Mouse (Mus musculus): Measurements from ENCODE around the gene Cux1. TPM values are rescaled to one million over a fixed set of nuclear protein-coding genes. Genes with fewer than 3 reads are reported as not detected.

Cux1 gene
- polyA plus RNA-seq, 1 experiment, result 37.1 TPM

DNA sequence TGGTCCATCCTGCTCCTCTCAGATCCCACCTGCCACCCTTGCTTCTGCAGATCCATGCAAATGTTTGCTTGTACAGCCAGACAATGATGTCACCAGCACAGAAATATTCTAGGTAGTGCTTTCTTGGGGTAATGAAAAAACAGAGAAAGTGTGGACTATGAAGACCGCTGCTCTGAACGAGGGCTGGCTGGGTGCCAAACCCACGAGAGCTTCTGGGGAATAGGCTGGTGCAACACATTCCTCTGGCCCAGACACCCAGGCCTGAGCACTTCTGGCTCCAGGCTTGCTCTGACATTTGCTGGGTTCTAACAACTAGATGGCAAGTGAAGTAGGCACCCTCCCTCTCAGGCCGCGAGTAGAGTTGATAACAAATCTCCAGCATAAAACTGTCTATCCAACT, 11.6 kb downstream of the Cux1 start:
- H3K4me1 ChIP-seq (ENCODE audit: control insufficient read depth, insufficient read depth, low read length), result peaks cover 2% of the 10 kb centered on the region

DNA sequence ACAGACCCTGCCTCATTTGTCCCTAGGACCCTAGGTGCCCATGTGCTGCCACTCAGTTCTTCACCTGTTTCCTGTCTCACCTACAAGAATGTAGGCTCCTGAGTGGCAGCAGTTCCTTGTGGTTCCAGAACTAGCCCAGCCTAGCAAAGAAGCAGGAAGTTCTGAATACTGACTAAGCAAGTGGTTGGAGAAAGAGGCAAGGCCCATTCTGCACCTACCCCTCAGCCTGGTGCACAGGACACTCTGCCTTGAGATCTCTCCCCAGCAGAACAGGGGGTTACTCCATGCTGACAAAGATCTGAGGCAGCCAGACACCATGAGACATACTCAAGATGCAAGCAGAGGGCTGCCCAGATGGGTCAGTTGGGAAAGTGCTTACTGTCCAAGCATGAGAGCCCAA, 14.5 kb downstream of the Cux1 start:
- Histone ChIP-seq H3K27ac (ENCODE audit: control insufficient read depth, insufficient read depth, low read depth, low read length, poor library complexity) (no peak overlapping the region), H3K4me1 (ENCODE audit: control insufficient read depth, insufficient read depth, low read length) (peaks cover 2% of the 10 kb centered on the region), H3K4me3 (replicated peaks; ENCODE audit: control insufficient read depth, low read depth, low read length) (no peak overlapping the region)
- TF ChIP-seq POLR2A (IDR thresholded peaks at IDR 0.05; ENCODE audit: borderline replicate concordance, control insufficient read depth, low read depth, low read length) (no peak), CTCF (IDR thresholded peaks at IDR 0.05; ENCODE audit: control insufficient read depth, insufficient read depth, low read length) (no peak)

More for the DNA sequence above, 11.6 kb downstream of the Cux1 start:
- Histone ChIP-seq H3K27ac (ENCODE audit: control insufficient read depth, insufficient read depth, low read depth, low read length, poor library complexity) (no peak overlapping the region), H3K4me3 (replicated peaks; ENCODE audit: control insufficient read depth, low read depth, low read length) (no peak overlapping the region)
- WGBS, result 8% methylated on average over 5 of the region's 5 CpGs
- TF ChIP-seq POLR2A (IDR thresholded peaks at IDR 0.05; ENCODE audit: borderline replicate concordance, control insufficient read depth, low read depth, low read length) (no peak), CTCF (IDR thresholded peaks at IDR 0.05; ENCODE audit: control insufficient read depth, insufficient read depth, low read length) (no peak)

DNA sequence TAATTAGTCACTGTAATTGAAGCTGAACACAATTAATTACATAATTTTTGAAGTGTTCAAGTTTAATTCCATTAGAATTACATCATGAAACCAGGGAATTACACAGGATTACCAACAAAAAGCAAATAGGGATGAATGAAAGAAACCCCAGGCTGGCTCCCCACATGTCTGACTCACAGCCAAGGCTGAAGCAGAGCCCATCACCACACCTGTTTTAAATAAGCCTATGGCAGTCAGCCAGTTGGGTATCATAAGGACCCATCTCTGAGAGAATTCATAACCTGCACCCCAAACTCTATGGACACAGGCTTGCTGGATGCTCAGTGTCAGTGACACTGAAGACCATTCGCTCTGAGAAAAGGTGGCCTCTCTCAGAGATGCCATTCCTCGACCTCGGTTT, 15.2 kb downstream of the Cux1 start:
- Histone ChIP-seq H3K4me3 (replicated peaks; ENCODE audit: control insufficient read depth, low read depth, low read length) (no peak overlapping the region), H3K4me1 (ENCODE audit: control insufficient read depth, insufficient read depth, low read length) (no peaks in the 10 kb centered on the region; the same call in none of the 2 replicates), H3K27ac (ENCODE audit: control insufficient read depth, insufficient read depth, low read depth, low read length, poor library complexity) (no peak overlapping the region)
- 89% methylated on average over 3 of the region's 3 CpGs for WGBS
- no peak for TF ChIP-seq CTCF (IDR thresholded peaks at IDR 0.05; ENCODE audit: control insufficient read depth, insufficient read depth, low read length)
- TF ChIP-seq POLR2A (IDR thresholded peaks at IDR 0.05; ENCODE audit: borderline replicate concordance, control insufficient read depth, low read depth, low read length), result no peak

- 84% methylated on average over 6 of the region's 6 CpGs for WGBS
- no peak overlapping the region for H3K27ac ChIP-seq (ENCODE audit: control insufficient read depth, insufficient read depth, low read depth, low read length, poor library complexity)
Observed at GRCm38 (mm10) chr5:136551571-136551970, 15.7 kb downstream of the Cux1 start.

GRCm38 (mm10) chr5:136550726-136551125, 16.6 kb downstream of the Cux1 start:
- 24% methylated on average over 2 of the region's 2 CpGs for WGBS
- TF ChIP-seq POLR2A (IDR thresholded peaks at IDR 0.05; ENCODE audit: borderline replicate concordance, control insufficient read depth, low read depth, low read length) (no peak), CTCF (IDR thresholded peaks at IDR 0.05; ENCODE audit: control insufficient read depth, insufficient read depth, low read length) (no peak)
- H3K4me3 ChIP-seq (replicated peaks; ENCODE audit: control insufficient read depth, low read depth, low read length), result no peak overlapping the region

More at GRCm38 (mm10) chr5:136551571-136551970, 15.7 kb downstream of the Cux1 start:
- no peaks in the 10 kb centered on the region; the same call in none of the 2 replicates for H3K4me1 ChIP-seq (ENCODE audit: control insufficient read depth, insufficient read depth, low read length)
- no peak overlapping the region for H3K4me3 ChIP-seq (replicated peaks; ENCODE audit: control insufficient read depth, low read depth, low read length)
- TF ChIP-seq CTCF (IDR thresholded peaks at IDR 0.05; ENCODE audit: control insufficient read depth, insufficient read depth, low read length) (no peak), POLR2A (IDR thresholded peaks at IDR 0.05; ENCODE audit: borderline replicate concordance, control insufficient read depth, low read depth, low read length) (no peak)

GRCm38 (mm10) chr5:136548776-136549175, 18.5 kb downstream of the Cux1 start:
- Histone ChIP-seq H3K27ac (ENCODE audit: control insufficient read depth, insufficient read depth, low read depth, low read length, poor library complexity) (no peak overlapping the region), H3K4me1 (ENCODE audit: control insufficient read depth, insufficient read depth, low read length) (no peaks in the 10 kb centered on the region; the same call in none of the 2 replicates), H3K4me3 (replicated peaks; ENCODE audit: control insufficient read depth, low read depth, low read length) (no peak overlapping the region)
- 57% methylated on average over 2 of the region's 2 CpGs for WGBS
- no peak for TF ChIP-seq POLR2A (IDR thresholded peaks at IDR 0.05; ENCODE audit: borderline replicate concordance, control insufficient read depth, low read depth, low read length)
- TF ChIP-seq CTCF (IDR thresholded peaks at IDR 0.05; ENCODE audit: control insufficient read depth, insufficient read depth, low read length), result no peak

More at GRCm38 (mm10) chr5:136550726-136551125, 16.6 kb downstream of the Cux1 start:
- Histone ChIP-seq H3K4me1 (ENCODE audit: control insufficient read depth, insufficient read depth, low read length) (no peaks in the 10 kb centered on the region; the same call in none of the 2 replicates), H3K27ac (ENCODE audit: control insufficient read depth, insufficient read depth, low read depth, low read length, poor library complexity) (no peak overlapping the region)

GRCm38 (mm10) chr5:136545061-136545460, 22.2 kb downstream of the Cux1 start:
- H3K4me3 ChIP-seq (replicated peaks; ENCODE audit: control insufficient read depth, low read depth, low read length), result no peak overlapping the region
- 62% methylated on average over 4 of the region's 4 CpGs for WGBS
- TF ChIP-seq CTCF (IDR thresholded peaks at IDR 0.05; ENCODE audit: control insufficient read depth, insufficient read depth, low read length) (no peak), POLR2A (IDR thresholded peaks at IDR 0.05; ENCODE audit: borderline replicate concordance, control insufficient read depth, low read depth, low read length) (no peak)
- H3K4me1 ChIP-seq (ENCODE audit: control insufficient read depth, insufficient read depth, low read length), result no peaks in the 10 kb centered on the region; the same call in 1 of the 2 replicates
- H3K27ac ChIP-seq (ENCODE audit: control insufficient read depth, insufficient read depth, low read depth, low read length, poor library complexity), result no peak overlapping the region

DNA sequence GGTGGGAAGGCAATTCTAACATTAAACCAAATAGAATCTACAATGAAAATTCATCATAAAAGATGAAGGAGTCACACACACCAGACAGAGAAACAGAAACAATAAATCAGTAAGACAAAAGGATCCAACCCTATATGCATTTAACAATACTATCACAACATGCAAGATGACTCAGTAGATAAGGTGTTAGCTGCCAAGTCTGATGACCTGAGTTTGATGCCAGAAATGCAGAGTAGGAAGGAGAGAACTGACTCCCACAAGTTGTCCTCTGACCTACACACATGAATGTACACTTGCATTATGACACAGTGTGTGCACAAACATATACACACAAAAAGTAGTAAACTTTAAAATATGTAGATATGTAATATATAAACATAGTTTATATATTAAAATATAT, 24.1 kb downstream of the Cux1 start:
- TF ChIP-seq CTCF (IDR thresholded peaks at IDR 0.05; ENCODE audit: control insufficient read depth, insufficient read depth, low read length) (no peak), POLR2A (IDR thresholded peaks at IDR 0.05; ENCODE audit: borderline replicate concordance, control insufficient read depth, low read depth, low read length) (no peak)

DNA sequence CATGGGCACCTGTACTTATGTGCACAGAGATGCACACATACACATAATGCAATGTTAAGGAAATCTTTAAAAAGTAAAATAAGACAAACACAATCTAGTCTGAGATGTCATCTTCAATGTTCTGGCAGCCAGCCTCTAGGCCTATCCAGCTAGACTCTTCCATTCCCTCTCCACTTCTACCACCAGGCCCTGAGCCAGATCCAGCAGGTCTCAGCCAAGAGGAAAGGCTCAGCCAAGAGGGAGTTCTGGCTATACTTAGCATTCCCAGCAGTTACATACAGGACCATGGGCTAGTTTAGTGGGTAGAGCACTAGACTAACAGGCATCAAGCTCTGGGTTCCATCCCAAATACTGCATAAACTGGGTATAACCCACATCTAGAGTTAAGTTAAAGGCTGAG, 26.3 kb downstream of the Cux1 start:
- Histone ChIP-seq H3K4me3 (replicated peaks; ENCODE audit: control insufficient read depth, low read depth, low read length) (no peak overlapping the region), H3K4me1 (ENCODE audit: control insufficient read depth, insufficient read depth, low read length) (no peaks in the 10 kb centered on the region; the same call in 1 of the 2 replicates), H3K27ac (ENCODE audit: control insufficient read depth, insufficient read depth, low read depth, low read length, poor library complexity) (no peak overlapping the region)
- TF ChIP-seq CTCF (IDR thresholded peaks at IDR 0.05; ENCODE audit: control insufficient read depth, insufficient read depth, low read length) (no peak), POLR2A (IDR thresholded peaks at IDR 0.05; ENCODE audit: borderline replicate concordance, control insufficient read depth, low read depth, low read length) (no peak)

More for the DNA sequence above, 24.1 kb downstream of the Cux1 start:
- no peaks in the 10 kb centered on the region; the same call in 1 of the 2 replicates for H3K4me1 ChIP-seq (ENCODE audit: control insufficient read depth, insufficient read depth, low read length)
- H3K27ac ChIP-seq (ENCODE audit: control insufficient read depth, insufficient read depth, low read depth, low read length, poor library complexity), result no peak overlapping the region
- H3K4me3 ChIP-seq (replicated peaks; ENCODE audit: control insufficient read depth, low read depth, low read length), result no peak overlapping the region
